Mouse (Mus musculus) lung, adult 2 months (tissue): ENCODE measurements around the gene Arglu1.

Source experiments
- CTCF ChIP-seq: fragments of 200-500 bp; IDR thresholded peaks from 2 replicates; pipeline ENCODE4 v1.5.1; 2011; ENCODE audit warnings: mild to moderate bottlenecking, low read length, control low read depth; ENCODE audit not compliant: insufficient read depth
- POLR2A ChIP-seq: fragments of 200-500 bp; IDR thresholded peaks from 2 replicates; pipeline ENCODE4 v1.6.1; 2011; ENCODE audit warnings: low read depth, mild to moderate bottlenecking, control low read depth, low read length, borderline replicate concordance; ENCODE audit errors: extremely low read depth

DNA sequence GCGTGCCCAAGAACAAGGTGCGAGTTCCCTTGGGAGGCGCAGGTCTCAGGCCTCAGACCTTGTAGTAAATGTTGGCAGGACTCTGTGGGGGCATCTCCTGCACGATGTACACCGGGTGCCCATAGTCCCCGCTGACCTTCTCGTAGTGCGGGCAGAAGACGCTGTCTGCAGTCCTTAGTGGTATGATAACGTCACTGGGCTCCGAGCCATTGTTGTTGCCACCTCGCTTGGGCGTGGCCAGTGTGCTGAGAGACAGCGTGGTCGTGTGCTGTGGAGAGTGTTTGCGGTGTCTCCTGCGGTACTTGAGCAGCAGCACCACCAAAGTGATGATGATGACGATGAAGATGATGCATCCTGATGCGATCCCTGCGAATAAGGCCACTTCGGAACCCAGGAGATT lies 69.8 kb downstream of the Arglu1 start:
- TF ChIP-seq CTCF (no peak), POLR2A (no peak)
